Mouse (Mus musculus) hindbrain, embryonic 10.5 days (tissue): ENCODE data around the gene Nrbp1. TPM values are rescaled to one million over a fixed set of nuclear protein-coding genes. Genes with fewer than 3 reads are reported as not detected.
A peak's percentile ranks its signal among the peaks of the same experiment; 100 is the strongest.

Experiments used
- DNase-seq: peaks from one replicate; pipeline ENCODE4 v3.0.0-alpha.2; 2017; ENCODE audit warnings: low spot score
- H3K27ac ChIP-seq: fragments of 300-500 bp; sonication (generic); 2 replicates; pipeline ENCODE4 v1.5.1; 2016; ENCODE audit warnings: mild to moderate bottlenecking, moderate library complexity
- H3K27me3 ChIP-seq: fragments of 300-500 bp; sonication (generic); 2 replicates; pipeline ENCODE4 v1.6.1; 2016; ENCODE audit warnings: mild to moderate bottlenecking; ENCODE audit not compliant: poor library complexity, insufficient read depth, severe bottlenecking
- H3K36me3 ChIP-seq: fragments of 300-500 bp; sonication (generic); 2 replicates; pipeline ENCODE4 v1.6.1; 2016; ENCODE audit warnings: mild to moderate bottlenecking, moderate library complexity
- H3K4me1 ChIP-seq: fragments of 300-500 bp; sonication (generic); replicated peaks from 2 replicates; pipeline ENCODE4 v1.6.1; 2016; ENCODE audit warnings: mild to moderate bottlenecking
- H3K4me3 ChIP-seq: fragments of 300-500 bp; sonication (generic); 2 replicates; pipeline ENCODE4 v1.5.1; 2016; ENCODE audit warnings: mild to moderate bottlenecking, moderate library complexity
- H3K9me3 ChIP-seq: fragments of 300-500 bp; sonication (generic); 2 replicates; pipeline ENCODE4 v1.6.1; 2016; ENCODE audit warnings: mild to moderate bottlenecking, moderate library complexity
- WGBS: fragments of 180-500 bp; shearing (Covaris S2); methylation state at CpG from one replicate; pipeline ENCODE4 v1.1.7; 2016; 5-methylcytosine and 5-hydroxymethylcytosine counted together
- polyA plus RNA-seq: library from polyadenylated mRNA; unstranded; fragments of >200 nt; fragmentation: Nextera tagmentation; extraction: Ambion mirVana; gene quantifications from 2 replicates; pipeline ENCODE4 v1.2.1, GENCODE M21; 2016

Nrbp1 gene
- polyA plus RNA-seq, 1 experiment from 2014 or later, result 159 TPM

DNA sequence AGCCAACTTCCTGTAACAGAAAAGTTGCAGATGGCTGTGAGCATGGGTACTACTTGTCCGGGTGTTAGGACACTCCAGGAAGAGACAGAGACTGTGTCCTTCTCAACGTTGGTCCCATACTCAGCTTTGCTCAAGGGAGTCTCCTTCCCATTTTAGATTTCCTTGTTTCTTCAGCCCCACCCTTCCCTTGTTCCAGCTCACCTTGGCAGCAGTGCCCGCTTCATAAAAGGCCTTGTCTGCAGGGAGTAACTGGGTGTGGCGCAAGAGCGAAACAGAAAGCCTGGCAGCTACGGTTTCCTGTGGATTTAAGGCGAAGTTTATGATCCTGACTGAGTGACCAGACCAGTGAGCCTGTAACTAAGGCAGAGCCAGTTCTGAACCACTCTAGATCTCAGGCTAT lies 13.8 kb downstream of the Nrbp1 start:
- peaks cover 94% of the 10 kb centered on the region for H3K36me3 ChIP-seq
- no peak for DNase-seq

DNA sequence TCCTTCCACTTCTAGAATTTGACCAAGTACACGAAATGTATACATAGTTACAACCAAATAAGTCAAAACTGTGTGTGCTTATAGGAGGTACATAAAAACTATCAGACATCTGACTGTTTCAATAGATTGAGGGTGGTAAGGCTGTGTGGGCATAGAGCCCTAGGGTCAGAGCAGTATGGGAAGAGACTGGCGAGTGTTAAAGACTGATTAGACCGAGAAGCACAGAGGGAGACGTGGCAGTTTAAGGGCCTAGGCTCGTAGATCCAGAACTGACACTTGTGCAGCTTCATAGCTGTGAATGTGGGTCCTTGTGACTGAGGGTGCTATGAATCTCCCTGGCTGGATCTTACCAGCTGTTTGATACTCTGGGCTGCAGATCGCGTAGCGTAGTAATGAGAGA lies 14.2 kb downstream of the Nrbp1 start:
- H3K36me3 ChIP-seq, result peaks cover 94% of the 10 kb centered on the region
- no peak overlapping the region for H3K27ac ChIP-seq
- H3K9me3 ChIP-seq, result no peaks in the 10 kb centered on the region
- 91% methylated on average over 8 of the region's 8 CpGs for WGBS
- DNase-seq, result no peak
- no peak overlapping the region for H3K4me3 ChIP-seq
- H3K27me3 ChIP-seq, result peaks cover 14% of the 10 kb centered on the region
- peaks cover 26% of the 10 kb centered on the region for H3K4me1 ChIP-seq

More for the DNA sequence above, 13.8 kb downstream of the Nrbp1 start:
- Histone ChIP-seq H3K9me3 (no peaks in the 10 kb centered on the region), H3K4me3 (no peak overlapping the region), H3K4me1 (peaks cover 26% of the 10 kb centered on the region), H3K27ac (no peak overlapping the region), H3K27me3 (peaks cover 14% of the 10 kb centered on the region)
- 88% methylated on average over 7 of the region's 7 CpGs for WGBS

GRCm38 (mm10) chr5:31255381-31255780 lies 14.7 kb downstream of the Nrbp1 start:
- no peaks in the 10 kb centered on the region for H3K9me3 ChIP-seq
- peaks cover 94% of the 10 kb centered on the region for H3K36me3 ChIP-seq
- H3K4me3 ChIP-seq, result no peak overlapping the region
- peaks cover 14% of the 10 kb centered on the region for H3K27me3 ChIP-seq
- H3K27ac ChIP-seq, result no peak overlapping the region
- WGBS, result 89% methylated on average over 2 of the region's 2 CpGs
- peaks cover 26% of the 10 kb centered on the region for H3K4me1 ChIP-seq
- no peak for DNase-seq

- H3K36me3 ChIP-seq, result peaks cover 94% of the 10 kb centered on the region
- H3K4me1 ChIP-seq, result peaks cover 21% of the 10 kb centered on the region
- no peaks in the 10 kb centered on the region for H3K9me3 ChIP-seq
- H3K27me3 ChIP-seq, result peaks cover 9% of the 10 kb centered on the region
- WGBS, result 77% methylated on average over 2 of the region's 2 CpGs
- H3K4me3 ChIP-seq, result no peak overlapping the region
- no peak for DNase-seq
- H3K27ac ChIP-seq, result no peak overlapping the region
Measured at GRCm38 (mm10) chr5:31255971-31256370, 15.3 kb downstream of the Nrbp1 start.

DNA sequence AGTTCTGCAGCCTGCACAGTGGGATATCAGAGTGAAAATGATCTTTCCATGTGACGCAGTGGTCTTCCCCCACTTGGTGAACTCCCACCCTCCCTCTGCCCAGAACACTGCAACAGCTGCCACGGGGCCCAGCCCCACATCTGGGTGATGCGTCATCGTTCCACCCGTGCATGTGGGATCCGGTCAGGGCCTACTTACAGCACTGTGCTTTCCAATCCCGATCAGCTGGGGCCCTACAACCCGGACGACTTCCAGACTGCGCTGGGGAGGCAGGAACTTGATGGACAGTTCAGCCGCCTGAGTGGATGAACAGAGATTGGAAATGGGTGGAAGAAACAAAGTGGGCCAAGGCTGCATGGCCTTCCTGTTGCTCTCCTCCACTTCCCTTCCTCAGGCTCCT lies 17.0 kb downstream of the Nrbp1 start:
- H3K9me3 ChIP-seq, result no peaks in the 10 kb centered on the region
- no peak overlapping the region for H3K27ac ChIP-seq
- 92% methylated on average over 11 of the region's 11 CpGs for WGBS
- no peak for DNase-seq
- H3K36me3 ChIP-seq, result peaks cover 94% of the 10 kb centered on the region
- no peaks in the 10 kb centered on the region for H3K27me3 ChIP-seq
- no peak overlapping the region for H3K4me3 ChIP-seq
- 0 out of 2 replicates have a peak, but pooled peaks cover 5% of the 10 kb centered on the region for H3K4me1 ChIP-seq

- Histone ChIP-seq H3K4me3 (no peak overlapping the region), H3K4me1 (no peaks in the 10 kb centered on the region), H3K36me3 (peaks cover 96% of the 10 kb centered on the region), H3K27ac (no peak overlapping the region), H3K9me3 (no peaks in the 10 kb centered on the region), H3K27me3 (no peaks in the 10 kb centered on the region)
- WGBS, result 95% methylated on average over 7 of the region's 7 CpGs
- DNase-seq, result no peak
Measured at GRCm38 (mm10) chr5:31266101-31266500, 25.4 kb downstream of the Nrbp1 start.

DNA sequence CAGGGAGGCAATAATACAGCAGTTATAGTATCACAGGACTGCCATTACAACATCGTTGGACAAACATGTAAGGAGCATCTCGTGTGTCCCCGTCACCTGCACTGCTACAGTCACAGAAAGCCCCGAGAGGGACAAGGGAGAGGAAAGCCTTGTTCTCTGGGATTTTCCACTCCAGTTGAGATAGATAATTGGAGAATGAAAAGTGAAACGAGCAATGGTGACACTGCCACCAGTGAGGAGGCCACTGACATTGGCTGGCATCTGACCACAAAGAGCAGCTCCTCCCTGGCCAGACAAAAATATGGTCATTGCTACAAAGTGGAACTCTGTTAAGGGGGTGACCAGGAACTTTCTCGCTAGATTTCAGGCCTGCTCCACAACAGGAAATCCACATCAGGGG lies 27.0 kb downstream of the Nrbp1 start:
- 72% methylated on average over 6 of the region's 6 CpGs for WGBS
- Histone ChIP-seq H3K4me1 (no peaks in the 10 kb centered on the region), H3K4me3 (no peak overlapping the region), H3K27me3 (no peaks in the 10 kb centered on the region), H3K9me3 (no peaks in the 10 kb centered on the region), H3K36me3 (peaks cover 95% of the 10 kb centered on the region), H3K27ac (no peak overlapping the region)
- no peak for DNase-seq

- DNase-seq, result no peak
- Histone ChIP-seq H3K27ac (no peak overlapping the region), H3K36me3 (peaks cover 86% of the 10 kb centered on the region), H3K4me3 (no peak overlapping the region), H3K4me1 (no peaks in the 10 kb centered on the region), H3K27me3 (no peaks in the 10 kb centered on the region), H3K9me3 (no peaks in the 10 kb centered on the region)
- 92% methylated on average over 6 of the region's 6 CpGs for WGBS
Measured at GRCm38 (mm10) chr5:31273018-31273417, 32.4 kb downstream of the Nrbp1 start.

DNA sequence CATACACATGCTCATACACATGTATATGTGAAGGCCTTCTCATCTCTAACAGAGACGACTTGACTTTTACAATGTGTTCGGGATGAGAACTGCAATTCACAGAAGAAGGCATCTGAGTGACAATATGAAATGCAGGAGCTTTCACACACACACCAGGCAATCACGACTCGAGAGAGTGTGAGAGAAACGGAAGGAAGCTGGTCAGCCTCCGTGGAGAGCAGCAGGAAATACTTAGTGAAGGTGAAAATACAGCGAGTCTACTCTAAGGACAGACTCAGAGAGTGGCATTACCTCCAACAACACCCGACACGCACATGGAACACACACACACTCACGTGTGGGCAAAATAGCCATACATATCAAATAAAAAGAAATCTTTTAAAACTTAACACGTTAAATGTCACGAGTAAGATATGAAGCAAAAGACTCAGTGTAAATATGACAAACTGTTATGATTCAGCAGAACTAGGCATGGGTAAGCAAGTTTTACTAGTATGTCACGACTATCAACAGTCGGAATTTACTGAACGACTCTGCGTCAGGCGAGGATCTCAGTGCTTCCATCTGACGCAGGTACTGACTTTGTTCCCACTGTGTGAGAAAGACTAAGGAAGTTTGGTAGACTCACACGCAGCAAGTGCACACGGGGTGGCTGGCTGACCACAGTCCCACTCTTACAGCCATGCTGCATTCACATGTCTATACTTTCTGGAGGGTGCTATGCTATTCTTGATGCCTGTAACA lies 38.8 kb downstream of the Nrbp1 start:
- no peak overlapping the region for H3K27ac ChIP-seq
- no peaks in the 10 kb centered on the region for H3K27me3 ChIP-seq
- no peak for DNase-seq
- peaks cover 87% of the 10 kb centered on the region for H3K36me3 ChIP-seq
- 90% methylated on average over 20 of the region's 20 CpGs for WGBS
- H3K4me1 ChIP-seq, result no peaks in the 10 kb centered on the region
- H3K9me3 ChIP-seq, result no peaks in the 10 kb centered on the region
- no peak overlapping the region for H3K4me3 ChIP-seq

- no peak overlapping the region for H3K27ac ChIP-seq
- peaks cover 50% of the 10 kb centered on the region for H3K36me3 ChIP-seq
- H3K27me3 ChIP-seq, result no peaks in the 10 kb centered on the region
- DNase-seq, result no peak
- H3K4me3 ChIP-seq, result no peak overlapping the region
- peaks cover 21% of the 10 kb centered on the region for H3K4me1 ChIP-seq
- 76% methylated on average over 4 of the region's 4 CpGs for WGBS
- no peaks in the 10 kb centered on the region for H3K9me3 ChIP-seq
Measured at GRCm38 (mm10) chr5:31288225-31288624, 47.6 kb downstream of the Nrbp1 start.

DNA sequence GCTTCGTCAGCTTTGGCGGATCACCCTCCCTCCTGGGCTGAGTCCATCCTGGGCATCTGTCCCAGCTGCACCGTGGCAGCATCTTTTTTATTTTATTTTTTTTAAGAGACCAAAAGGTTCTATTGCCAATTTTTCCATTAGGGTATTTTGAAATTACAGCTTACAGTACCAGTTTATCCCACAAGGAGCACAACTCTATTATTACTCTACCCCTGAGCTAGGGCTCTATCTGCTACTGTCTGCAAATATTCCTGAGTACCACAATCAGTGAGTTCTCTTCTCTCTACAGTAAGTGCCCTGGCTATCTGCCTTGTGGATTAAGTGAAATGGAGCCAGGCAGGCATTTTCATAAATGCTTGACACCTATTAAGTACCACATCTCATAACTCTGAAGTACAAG lies 48.0 kb downstream of the Nrbp1 start:
- peaks cover 21% of the 10 kb centered on the region for H3K4me1 ChIP-seq
- H3K4me3 ChIP-seq, result no peak overlapping the region
- H3K27ac ChIP-seq, result no peak overlapping the region
- H3K36me3 ChIP-seq, result peaks cover 50% of the 10 kb centered on the region
- no peaks in the 10 kb centered on the region for H3K27me3 ChIP-seq
- DNase-seq, result no peak
- no peaks in the 10 kb centered on the region for H3K9me3 ChIP-seq
- 81% methylated on average over 3 of the region's 3 CpGs for WGBS

DNA sequence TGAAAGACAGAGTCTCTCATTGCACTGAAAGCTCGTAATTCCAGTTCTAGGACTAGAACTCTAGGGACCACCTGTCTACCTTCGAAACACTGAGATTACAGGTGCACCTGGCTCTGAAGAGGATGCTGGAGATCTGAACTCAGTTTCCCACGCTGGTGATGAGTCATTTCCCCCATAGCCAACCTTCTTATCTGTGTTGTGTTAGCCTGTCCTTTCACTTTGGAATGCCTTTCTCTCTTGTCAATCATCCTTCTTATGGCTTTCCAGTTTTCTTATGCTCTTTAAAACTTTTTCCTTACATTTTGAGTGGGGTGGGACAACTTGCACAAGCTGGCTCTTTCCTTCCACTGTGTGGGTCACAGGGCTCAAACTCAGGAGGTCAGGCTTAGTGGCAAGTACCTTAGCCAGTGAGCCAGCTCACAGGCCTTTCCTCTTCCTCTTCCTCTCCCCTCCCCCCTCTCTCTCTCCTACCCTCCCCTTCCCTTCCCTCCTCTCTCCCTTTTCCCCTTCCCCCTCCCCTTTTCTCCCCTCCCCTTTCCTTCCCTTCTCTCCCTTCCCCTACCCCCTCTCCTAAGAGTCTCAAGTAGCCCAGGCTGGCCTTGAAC lies 49.1 kb downstream of the Nrbp1 start:
- H3K36me3 ChIP-seq, result peaks cover 47% of the 10 kb centered on the region
- H3K4me3 ChIP-seq, result peak overlapping the region; percentile 58
- peaks cover 32% of the 10 kb centered on the region for H3K4me1 ChIP-seq
- WGBS, result 85% methylated on average over 3 of the region's 3 CpGs
- no peaks in the 10 kb centered on the region for H3K27me3 ChIP-seq
- DNase-seq, result no peak
- H3K27ac ChIP-seq, result peak overlapping the region; percentile 81; the same call in 1 of the 2 replicates
- no peaks in the 10 kb centered on the region for H3K9me3 ChIP-seq

- Histone ChIP-seq H3K27ac (peak within 1 kb of the TSS; percentile 87), H3K4me1 (peaks cover 42% of the 10 kb centered on the region), H3K36me3 (peaks cover 37% of the 10 kb centered on the region), H3K27me3 (no peaks in the 10 kb centered on the region), H3K9me3 (no peaks in the 10 kb centered on the region), H3K4me3 (peak within 1 kb of the TSS; percentile 58)
- 2% methylated on average over 45 of the region's 45 CpGs for WGBS
- DNase-seq, result peak; percentile 97
Measured at GRCm38 (mm10) chr5:31290521-31291360, 50.1 kb downstream of the Nrbp1 start, which contains the start of gene Ift172. TSS of gene Ift172 (minus strand) at chr5:31291116.
